Mouse (Mus musculus) brown adipose tissue, adult 24 weeks (tissue): ENCODE measurements around the gene Ispd. TPM values are rescaled to one million over a fixed set of nuclear protein-coding genes. Genes with fewer than 3 reads are reported as not detected.

Experiments
- H3K27ac ChIP-seq: fragments of 200-500 bp; replicated peaks from 2 replicates; pipeline ENCODE4 v1.5.1; 2012; ENCODE audit warnings: low read depth, mild to moderate bottlenecking, low read length
- H3K4me1 ChIP-seq: fragments of 200-500 bp; 2 replicates; pipeline ENCODE4 v1.6.1; 2012; ENCODE audit warnings: low read length, mixed read lengths; ENCODE audit not compliant: control insufficient read depth, insufficient read depth, insufficient read length
- H3K4me3 ChIP-seq: fragments of 200-500 bp; 2 replicates; pipeline ENCODE4 v1.5.1; 2012; ENCODE audit warnings: low read depth, mild to moderate bottlenecking, low read length, moderate library complexity; ENCODE audit not compliant: insufficient read depth
- polyA plus RNA-seq: library from polyadenylated mRNA; stranded (reverse); fragments of >200 nt; gene quantifications from 2 replicates; pipeline ENCODE4 v1.2.4, GENCODE M21; 2012; ENCODE audit not compliant: missing spikeins, insufficient read depth, insufficient read length

Gene Ispd
- polyA plus RNA-seq, 1 experiment, result 1.9 TPM

DNA sequence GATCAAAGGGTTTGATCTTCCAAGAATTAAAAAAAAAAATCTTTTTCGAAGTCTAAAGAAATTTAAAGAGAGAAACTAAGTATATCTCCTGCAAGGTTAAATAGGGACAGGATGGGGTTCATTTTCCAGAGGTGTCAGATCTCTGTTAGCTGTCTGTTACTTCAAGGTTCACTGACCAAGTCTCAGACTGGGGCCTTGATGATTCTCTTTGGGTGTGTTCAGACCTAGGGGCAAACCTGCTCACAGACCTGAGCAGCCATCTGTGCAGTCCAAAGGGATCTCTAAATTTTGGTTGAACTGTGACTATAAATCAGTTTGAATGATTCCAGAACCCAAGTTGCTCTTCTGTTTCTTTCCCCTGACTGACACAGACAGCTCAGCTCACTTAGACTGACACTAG, 344.8 kb downstream of the Ispd start:
- peak overlapping the region; percentile 69; the same call in 1 of the 2 replicates for H3K27ac ChIP-seq

DNA sequence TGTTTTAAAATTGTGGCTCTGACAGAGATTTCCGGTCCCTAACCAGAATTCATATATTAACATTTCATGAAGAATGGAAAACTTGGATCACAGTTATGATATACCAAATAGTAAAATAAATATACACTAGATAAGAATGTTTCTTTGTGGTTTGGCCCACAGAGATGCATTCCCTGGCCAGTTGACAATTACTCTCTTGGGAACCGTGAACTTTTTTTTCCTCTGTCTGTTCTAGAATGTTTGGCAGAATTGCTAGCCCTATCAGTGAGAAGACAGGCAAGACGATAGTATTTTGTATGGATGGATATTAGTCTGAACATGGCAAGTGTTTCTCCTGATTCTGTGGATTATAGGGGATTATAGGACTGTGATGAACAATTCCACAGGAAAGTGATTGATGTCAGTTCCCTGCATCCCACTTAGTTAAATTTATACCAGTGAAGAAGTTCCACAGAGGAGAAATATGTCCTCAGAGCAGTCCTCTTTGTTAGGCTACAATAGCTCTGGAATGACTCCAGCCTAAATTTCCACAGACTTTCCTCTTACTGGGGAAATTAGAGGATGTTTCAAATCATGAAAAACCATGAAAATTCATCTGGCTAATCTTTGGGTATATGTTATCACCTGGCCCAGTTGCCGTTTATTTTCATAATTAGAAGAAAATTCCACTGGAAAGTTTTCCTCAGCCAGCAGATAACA, 352.6 kb downstream of the Ispd start:
- H3K4me1 ChIP-seq, result no peaks in the 10 kb centered on the region; the same call in 1 of the 2 replicates
- no peak overlapping the region for H3K27ac ChIP-seq
- no peak overlapping the region for H3K4me3 ChIP-seq

More for the DNA sequence above, 344.8 kb downstream of the Ispd start:
- H3K4me1 ChIP-seq, result peaks cover 16% of the 10 kb centered on the region
- no peak overlapping the region for H3K4me3 ChIP-seq

Other genes with a start within 250 kb of the Ispd start
- gene Ankmy2, start 224.3 kb upstream of the Ispd start, polyA plus RNA-seq, result 16.4 and 16.6 TPM in 2 replicates
- 25.0 and 35.3 TPM in 2 replicates for gene Bzw2, start 223.4 kb upstream of the Ispd start, polyA plus RNA-seq
- not detected in 2 replicates for gene Lrrc72, start 128.1 kb upstream of the Ispd start, polyA plus RNA-seq
- gene Sostdc1, start 67.3 kb upstream of the Ispd start, polyA plus RNA-seq, result 0.59 and 0.63 TPM in 2 replicates
- not detected in 2 replicates for gene D630036H23Rik, start 731 bp downstream of the Ispd start, polyA plus RNA-seq